Mouse (Mus musculus) layer of hippocampus, postnatal 14 days (tissue): Measurements from ENCODE around the gene Map4k4. TPM values are rescaled to one million over a fixed set of nuclear protein-coding genes. Genes with fewer than 3 reads are reported as not detected.

Experiments used
- total RNA-seq, 2 experiments: library from RNA; stranded (reverse); gene quantifications; 2 replicates each; pipeline ENCODE4 v1.2.3; 2021

The Map4k4 gene
- total RNA-seq, 2 experiments from 2014 or later, result 230 to 243 TPM

Other genes with a start within 250 kb of the Map4k4 start
- gene Creg2, start 249.4 kb upstream of the Map4k4 start, total RNA-seq, result 10 to 100 TPM; 66.6 to 68.0 TPM
- under 1 TPM; 0.25 to 0.38 TPM for gene Rfx8, start 179.9 kb upstream of the Map4k4 start, total RNA-seq
- gene Gm3646, start 95.6 kb upstream of the Map4k4 start, total RNA-seq, result not detected
- under 1 TPM in 1 of 2 experiments, not detected in 1; 0.38 TPM for gene Il1r2, start 173.2 kb downstream of the Map4k4 start, total RNA-seq